Mouse (Mus musculus): ENCODE measurements at regions not wholly inside any gene's neighbourhood (a gene's known extent, or its start where the extent isn't known, plus 50 kb on each side); places are given as distances from the start of the nearest gene placed in this dataset.

GRCm38 (mm10) chr8:82473266-82473665 lies 70.2 kb upstream of the Il15 start:
- DNase-seq = no peak

GRCm38 (mm10) chr8:82471825-82472224 lies 68.8 kb upstream of the Il15 start:
- DNase-seq = no peak

GRCm38 (mm10) chr8:82469824-82470223 lies 66.8 kb upstream of the Il15 start:
- DNase-seq = no peak

GRCm38 (mm10) chr8:82462841-82463240 lies 59.8 kb upstream of the Il15 start:
- no peak for DNase-seq

- no peak for DNase-seq
Observed at GRCm38 (mm10) chr8:82459007-82459406, 56.0 kb upstream of the Il15 start.

GRCm38 (mm10) chr8:82454056-82454455 lies 51.0 kb upstream of the Il15 start:
- DNase-seq = no peak

Data from heart, adult 18-20 months (tissue).